Mouse (Mus musculus): ENCODE measurements around the gene D5Ertd579e.

- TF ChIP-seq GATA1 (IDR thresholded peaks at IDR 0.05; ENCODE audit: low read length): peak; percentile 69
- peak; percentile 87 for TF ChIP-seq TAL1 (IDR thresholded peaks at IDR 0.05; ENCODE audit: low read length)
Measured at GRCm38 (mm10) chr5:36720710-36721375, 25.0 kb upstream of the D5Ertd579e start.
